Mouse (Mus musculus) forebrain, embryonic 10.5 days (tissue): ENCODE results near the gene Cgnl1. TPM values are rescaled to one million over a fixed set of nuclear protein-coding genes. Genes with fewer than 3 reads are reported as not detected.
A peak's percentile ranks its signal among the peaks of the same experiment; 100 is the strongest.

Source experiments
- DNase-seq: peaks from one replicate; pipeline ENCODE4 v3.0.0-alpha.2; 2017; ENCODE audit warnings: low spot score; ENCODE audit errors: extremely low spot score
- H3K27ac ChIP-seq: fragments of 300-500 bp; sonication (generic); 2 replicates; pipeline ENCODE4 v1.5.1; 2016; ENCODE audit warnings: mild to moderate bottlenecking
- H3K27me3 ChIP-seq: fragments of 300-500 bp; sonication (generic); 2 replicates; pipeline ENCODE4 v1.6.1; 2016; ENCODE audit warnings: mild to moderate bottlenecking; ENCODE audit not compliant: poor library complexity, severe bottlenecking
- H3K36me3 ChIP-seq: fragments of 300-500 bp; sonication (generic); replicated peaks from 2 replicates; pipeline ENCODE4 v1.6.1; 2016; ENCODE audit warnings: mild to moderate bottlenecking, moderate library complexity
- H3K4me1 ChIP-seq: fragments of 300-500 bp; sonication (generic); 2 replicates; pipeline ENCODE4 v1.6.1; 2016
- H3K4me3 ChIP-seq: fragments of 300-500 bp; sonication (generic); 2 replicates; pipeline ENCODE4 v1.5.1; 2016; ENCODE audit warnings: mild to moderate bottlenecking, moderate library complexity
- H3K9me3 ChIP-seq: fragments of 300-500 bp; sonication (generic); 2 replicates; pipeline ENCODE4 v1.6.1; 2016; ENCODE audit warnings: mild to moderate bottlenecking, moderate library complexity
- WGBS: fragments of 180-500 bp; shearing (Covaris S2); methylation state at CpG from one replicate; pipeline ENCODE4 v1.1.7; 2016; 5-methylcytosine and 5-hydroxymethylcytosine counted together
- polyA plus RNA-seq: library from polyadenylated mRNA; unstranded; fragments of >200 nt; fragmentation: Nextera tagmentation; extraction: Ambion mirVana; gene quantifications from 2 replicates; pipeline ENCODE4 v1.2.1, GENCODE M21; 2016

The Cgnl1 gene
- polyA plus RNA-seq, 1 experiment from 2014 or later, result 7.3 TPM

DNA sequence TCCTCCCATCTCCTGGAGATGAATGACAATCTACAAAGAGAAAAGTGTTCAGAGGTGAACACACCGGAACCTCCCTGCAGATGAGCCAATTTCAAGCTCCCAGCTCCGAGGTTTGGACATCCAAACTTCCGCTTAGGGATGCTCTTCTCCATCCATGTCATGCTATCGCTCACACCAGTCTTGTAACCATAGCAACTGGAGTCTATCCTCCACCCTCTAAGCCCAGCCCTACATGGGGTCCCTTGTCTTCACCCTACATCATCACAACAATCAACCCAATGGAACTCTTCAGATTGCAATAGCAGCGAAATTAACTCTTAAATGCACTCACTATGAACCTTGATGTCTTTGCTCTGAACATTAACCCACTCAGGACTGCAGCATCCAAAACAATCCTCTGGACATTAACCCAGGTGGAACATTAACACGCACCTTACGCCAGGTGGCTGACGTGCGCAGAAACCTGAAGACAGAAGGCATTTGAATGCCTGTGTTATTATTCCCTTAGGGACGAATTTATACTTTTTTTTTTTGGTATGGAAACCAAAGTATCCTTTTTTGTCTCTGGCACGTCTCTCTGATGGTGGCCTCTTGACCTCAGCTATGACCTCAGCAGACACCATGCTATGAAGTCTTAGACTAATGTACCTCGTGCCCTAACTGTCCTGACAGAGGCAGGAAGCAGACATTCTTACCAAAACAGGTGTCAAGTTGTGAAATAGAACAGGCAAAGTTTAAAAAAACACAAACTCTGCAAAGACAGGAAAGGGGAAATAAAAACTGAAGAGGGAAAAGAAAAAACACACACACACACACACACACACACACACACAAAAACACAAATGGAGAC is 33.1 kb downstream of the Cgnl1 start:
- no peak for DNase-seq
- Histone ChIP-seq H3K36me3 (no peaks in the 10 kb centered on the region), H3K4me1 (0 out of 2 replicates have a peak, but pooled peaks cover 8% of the 10 kb centered on the region), H3K27ac (no peak overlapping the region), H3K4me3 (no peak overlapping the region), H3K9me3 (no peaks in the 10 kb centered on the region), H3K27me3 (no peaks in the 10 kb centered on the region)
- WGBS, result 79% methylated on average over 12 of the region's 12 CpGs

- 78% methylated on average over 3 of the region's 3 CpGs for WGBS
- Histone ChIP-seq H3K4me1 (0 out of 2 replicates have a peak, but pooled peaks cover 8% of the 10 kb centered on the region), H3K4me3 (no peak overlapping the region), H3K9me3 (no peaks in the 10 kb centered on the region), H3K36me3 (no peaks in the 10 kb centered on the region), H3K27me3 (no peaks in the 10 kb centered on the region), H3K27ac (no peak overlapping the region)
- DNase-seq, result no peak
Measured at GRCm38 (mm10) chr9:71737257-71738023, 34.0 kb downstream of the Cgnl1 start.

- no peak overlapping the region for H3K27ac ChIP-seq
- no peak for DNase-seq
- no peaks in the 10 kb centered on the region for H3K36me3 ChIP-seq
- 88% methylated on average over 7 of the region's 7 CpGs for WGBS
- 0 out of 2 replicates have a peak, but pooled peaks cover 8% of the 10 kb centered on the region for H3K4me1 ChIP-seq
- H3K4me3 ChIP-seq, result no peak overlapping the region
- no peaks in the 10 kb centered on the region for H3K27me3 ChIP-seq
- H3K9me3 ChIP-seq, result no peaks in the 10 kb centered on the region
Measured at GRCm38 (mm10) chr9:71735886-71736285, 35.5 kb downstream of the Cgnl1 start.

- 0 out of 2 replicates have a peak, but pooled peaks cover 8% of the 10 kb centered on the region for H3K4me1 ChIP-seq
- H3K27me3 ChIP-seq, result no peaks in the 10 kb centered on the region
- WGBS, result 77% methylated on average over 2 of the region's 2 CpGs
- H3K36me3 ChIP-seq, result no peaks in the 10 kb centered on the region
- no peak overlapping the region for H3K4me3 ChIP-seq
- no peaks in the 10 kb centered on the region for H3K9me3 ChIP-seq
- DNase-seq, result no peak
- no peak overlapping the region for H3K27ac ChIP-seq
Measured at GRCm38 (mm10) chr9:71733559-71733958, 37.8 kb downstream of the Cgnl1 start.

GRCm38 (mm10) chr9:71728822-71729311 is 42.5 kb downstream of the Cgnl1 start:
- no peak for DNase-seq
- Histone ChIP-seq H3K36me3 (0 out of 2 replicates have a peak, but pooled peaks cover 2% of the 10 kb centered on the region), H3K9me3 (no peaks in the 10 kb centered on the region), H3K4me3 (no peak overlapping the region), H3K27me3 (no peaks in the 10 kb centered on the region), H3K4me1 (no peaks in the 10 kb centered on the region), H3K27ac (no peak overlapping the region)
- 84% methylated on average over 5 of the region's 5 CpGs for WGBS

- 0 out of 2 replicates have a peak, but pooled peaks cover 2% of the 10 kb centered on the region for H3K36me3 ChIP-seq
- H3K9me3 ChIP-seq, result no peaks in the 10 kb centered on the region
- DNase-seq, result no peak
- no peaks in the 10 kb centered on the region for H3K27me3 ChIP-seq
- WGBS, result 90% methylated on average over 4 of the region's 4 CpGs
- H3K4me3 ChIP-seq, result no peak overlapping the region
- no peak overlapping the region for H3K27ac ChIP-seq
- H3K4me1 ChIP-seq, result no peaks in the 10 kb centered on the region
Measured at GRCm38 (mm10) chr9:71727233-71727632, 44.2 kb downstream of the Cgnl1 start.

- no peaks in the 10 kb centered on the region for H3K27me3 ChIP-seq
- H3K4me3 ChIP-seq, result no peak overlapping the region
- no peak overlapping the region for H3K27ac ChIP-seq
- H3K9me3 ChIP-seq, result no peaks in the 10 kb centered on the region
- no peak for DNase-seq
- H3K4me1 ChIP-seq, result 0 out of 2 replicates have a peak, but pooled peaks cover 5% of the 10 kb centered on the region
- 84% methylated on average over 3 of the region's 3 CpGs for WGBS
- H3K36me3 ChIP-seq, result 0 out of 2 replicates have a peak, but pooled peaks cover 2% of the 10 kb centered on the region
Measured at GRCm38 (mm10) chr9:71726121-71726520, 45.3 kb downstream of the Cgnl1 start.

GRCm38 (mm10) chr9:71722366-71722765 is 49.0 kb downstream of the Cgnl1 start:
- Histone ChIP-seq H3K4me3 (no peak overlapping the region), H3K27ac (no peak overlapping the region), H3K36me3 (0 out of 2 replicates have a peak, but pooled peaks cover 2% of the 10 kb centered on the region), H3K4me1 (peaks cover 22% of the 10 kb centered on the region), H3K9me3 (no peaks in the 10 kb centered on the region), H3K27me3 (no peaks in the 10 kb centered on the region)
- WGBS, result 83% methylated on average over 3 of the region's 3 CpGs
- no peak for DNase-seq

GRCm38 (mm10) chr9:71716995-71717394 is 54.4 kb downstream of the Cgnl1 start:
- no peaks in the 10 kb centered on the region for H3K9me3 ChIP-seq
- H3K4me3 ChIP-seq, result no peak overlapping the region
- DNase-seq, result no peak
- 70% methylated on average over 5 of the region's 5 CpGs for WGBS
- no peaks in the 10 kb centered on the region for H3K27me3 ChIP-seq
- no peak overlapping the region for H3K27ac ChIP-seq
- H3K4me1 ChIP-seq, result peaks cover 30% of the 10 kb centered on the region
- H3K36me3 ChIP-seq, result no peaks in the 10 kb centered on the region

- peaks cover 4% of the 10 kb centered on the region; the same call in 1 of the 2 replicates for H3K4me1 ChIP-seq
- DNase-seq, result no peak
- WGBS, result 87% methylated on average over 10 of the region's 10 CpGs
- no peaks in the 10 kb centered on the region for H3K27me3 ChIP-seq
- no peaks in the 10 kb centered on the region for H3K36me3 ChIP-seq
- H3K27ac ChIP-seq, result 0 out of 2 replicates have a peak overlapping the region, but pooled peaks have one; percentile 8
- no peak overlapping the region for H3K4me3 ChIP-seq
- H3K9me3 ChIP-seq, result no peaks in the 10 kb centered on the region
Measured at GRCm38 (mm10) chr9:71710776-71711175, 60.6 kb downstream of the Cgnl1 start.

GRCm38 (mm10) chr9:71709199-71709598 is 62.2 kb downstream of the Cgnl1 start:
- DNase-seq, result no peak
- H3K27ac ChIP-seq, result no peak overlapping the region
- H3K9me3 ChIP-seq, result no peaks in the 10 kb centered on the region
- 87% methylated on average over 11 of the region's 11 CpGs for WGBS
- H3K4me1 ChIP-seq, result peaks cover 4% of the 10 kb centered on the region; the same call in 1 of the 2 replicates
- no peaks in the 10 kb centered on the region for H3K36me3 ChIP-seq
- no peaks in the 10 kb centered on the region for H3K27me3 ChIP-seq
- no peak overlapping the region for H3K4me3 ChIP-seq

DNA sequence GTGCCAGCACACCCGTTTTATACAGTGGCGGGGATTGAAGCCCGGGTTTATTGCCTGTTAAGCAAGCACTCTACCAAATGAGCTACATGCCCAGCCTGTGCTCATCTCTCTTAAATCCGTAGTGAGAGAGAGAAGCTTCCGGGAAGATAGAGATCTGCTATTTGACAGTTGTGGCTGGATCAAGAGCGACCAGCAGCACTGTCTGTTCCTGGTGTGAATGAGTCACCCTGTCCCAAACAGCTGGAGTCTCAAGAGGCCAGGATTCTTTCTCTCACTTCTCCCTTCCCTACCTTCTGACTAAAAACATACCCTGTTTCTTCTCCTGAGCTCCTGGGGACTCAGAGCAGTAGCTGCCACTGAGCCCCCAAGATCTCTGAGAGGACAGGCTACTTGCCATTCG is 63.4 kb downstream of the Cgnl1 start:
- H3K36me3 ChIP-seq, result no peaks in the 10 kb centered on the region
- H3K4me1 ChIP-seq, result peaks cover 4% of the 10 kb centered on the region; the same call in 1 of the 2 replicates
- 92% methylated on average over 7 of the region's 7 CpGs for WGBS
- no peak for DNase-seq
- H3K4me3 ChIP-seq, result no peak overlapping the region
- H3K27ac ChIP-seq, result no peak overlapping the region
- no peaks in the 10 kb centered on the region for H3K27me3 ChIP-seq
- no peaks in the 10 kb centered on the region for H3K9me3 ChIP-seq
